Mouse (Mus musculus) embryo, embryonic 9.5 days (tissue): ENCODE measurements around the gene Gm45808.
"Not testable (repeated sequence)": the region's sequence is repeated elsewhere in the genome, so short reads cannot be mapped to it uniquely, and the experiment has no call there.

Experiments used
- DNase-seq: peaks from one replicate; pipeline ENCODE4 v3.0.0-alpha.2; 2017; ENCODE audit errors: extremely low spot score

Gene Gm45808

GRCm38 (mm10) chr7:45467090-45467670, 19.4 kb downstream of the Gm45808 start:
- no peak for DNase-seq

GRCm38 (mm10) chr7:45466283-45467089, 20.1 kb downstream of the Gm45808 start, which contains the start of gene Bax:
Bax (minus strand) TSS chr7:45466898.
- DNase-seq: peak; percentile 93

GRCm38 (mm10) chr7:45465549-45465948, 21.1 kb downstream of the Gm45808 start:
- no peak for DNase-seq

GRCm38 (mm10) chr7:45465112-45465511, 21.5 kb downstream of the Gm45808 start:
- no peak for DNase-seq

GRCm38 (mm10) chr7:45463987-45464778, 22.4 kb downstream of the Gm45808 start:
- no peak for DNase-seq

- DNase-seq: not testable (repeated sequence)
Observed at GRCm38 (mm10) chr7:45462868-45463267, 23.7 kb downstream of the Gm45808 start.

GRCm38 (mm10) chr7:45462325-45462724, 24.3 kb downstream of the Gm45808 start:
- DNase-seq: no peak

GRCm38 (mm10) chr7:45461781-45462180, 24.8 kb downstream of the Gm45808 start:
- DNase-seq: no peak

GRCm38 (mm10) chr7:45461326-45461725, 25.3 kb downstream of the Gm45808 start:
- no peak for DNase-seq

GRCm38 (mm10) chr7:45460860-45461314, 25.7 kb downstream of the Gm45808 start:
- DNase-seq: peak; percentile 64

GRCm38 (mm10) chr7:45460377-45460776, 26.2 kb downstream of the Gm45808 start:
- DNase-seq: no peak

- DNase-seq: peak; percentile 96
Observed at GRCm38 (mm10) chr7:45459564-45460140, 27.0 kb downstream of the Gm45808 start, which contains the start of gene Ftl1. Ftl1 (minus strand) TSS chr7:45459884.

GRCm38 (mm10) chr7:45458748-45459563, 27.7 kb downstream of the Gm45808 start:
- peak; percentile 88 for DNase-seq

GRCm38 (mm10) chr7:45457204-45458060, 29.2 kb downstream of the Gm45808 start:
- peak; percentile 40 for DNase-seq

GRCm38 (mm10) chr7:45456721-45457203, 29.8 kb downstream of the Gm45808 start:
- DNase-seq: no peak

GRCm38 (mm10) chr7:45455932-45456696, 30.5 kb downstream of the Gm45808 start:
- DNase-seq: no peak

GRCm38 (mm10) chr7:45454971-45455370, 31.6 kb downstream of the Gm45808 start:
- no peak for DNase-seq

- peak; percentile 84 for DNase-seq
Observed at GRCm38 (mm10) chr7:45451344-45451982, 35.1 kb downstream of the Gm45808 start.

GRCm38 (mm10) chr7:45449974-45450373, 36.6 kb downstream of the Gm45808 start:
- DNase-seq: no peak
